Mouse (Mus musculus): ENCODE measurements around the gene Kmt2d. TPM values are rescaled to one million over a fixed set of nuclear protein-coding genes. Genes with fewer than 3 reads are reported as not detected.
A peak's percentile ranks its signal among the peaks of the same experiment; 100 is the strongest.

The Kmt2d gene
- total and polyA plus RNA-seq, 2 experiments from 2014 or later = 6.0 to 31.6 TPM

GRCm38 (mm10) chr15:98839161-98839560, 31.8 kb downstream of the Kmt2d start:
- H3K9ac ChIP-seq (replicated peaks; ENCODE audit: low read depth, low read length) = no peak overlapping the region
- DNase-seq (ENCODE audit: low spot score) = no peak
- no peak overlapping the region for H3K4me3 ChIP-seq (ENCODE audit: low read depth, low read length)
- H3K4me2 ChIP-seq (ENCODE audit: low read depth, low read length) = no peak overlapping the region
- H3K36me3 ChIP-seq (replicated peaks; ENCODE audit: control insufficient read depth, insufficient read depth, low read length) = peaks cover 100% of the 10 kb centered on the region
- ATAC-seq (ENCODE audit: insufficient read depth, low read depth) = no peak
- H3K27me3 ChIP-seq (ENCODE audit: control insufficient read depth, insufficient read depth, low read length) = no peaks in the 10 kb centered on the region
- H3K9me3 ChIP-seq (replicated peaks; ENCODE audit: control insufficient read depth, low read length) = no peaks in the 10 kb centered on the region
- WGBS = 94% methylated on average over 14 of the region's 14 CpGs
- no peaks in the 10 kb centered on the region for H3K4me1 ChIP-seq (ENCODE audit: control insufficient read depth, insufficient read depth)
- TF ChIP-seq EP300 (IDR thresholded peaks at IDR 0.05; ENCODE audit: low read depth) (no peak), CTCF (IDR thresholded peaks at IDR 0.05; ENCODE audit: low read depth) (no peak)
- no peak overlapping the region for H3K27ac ChIP-seq (ENCODE audit: low read depth)

- no peaks in the 10 kb centered on the region for H3K27me3 ChIP-seq (ENCODE audit: control insufficient read depth, insufficient read depth, low read length)
- H3K36me3 ChIP-seq (replicated peaks; ENCODE audit: control insufficient read depth, insufficient read depth, low read length) = peaks cover 96% of the 10 kb centered on the region
- no peak overlapping the region for H3K4me3 ChIP-seq (ENCODE audit: low read depth, low read length)
- ATAC-seq (ENCODE audit: insufficient read depth, low read depth) = no peak
- H3K4me1 ChIP-seq (ENCODE audit: control insufficient read depth, insufficient read depth) = no peaks in the 10 kb centered on the region
- H3K4me2 ChIP-seq (ENCODE audit: low read depth, low read length) = no peak overlapping the region
- TF ChIP-seq CTCF (IDR thresholded peaks at IDR 0.05; ENCODE audit: low read depth) (no peak), EP300 (IDR thresholded peaks at IDR 0.05; ENCODE audit: low read depth) (no peak)
- H3K9me3 ChIP-seq (replicated peaks; ENCODE audit: control insufficient read depth, low read length) = no peaks in the 10 kb centered on the region
- DNase-seq (ENCODE audit: low spot score) = no peak
- WGBS = 77% methylated on average over 4 of the region's 4 CpGs
- no peak overlapping the region for H3K27ac ChIP-seq (ENCODE audit: low read depth)
- H3K9ac ChIP-seq (replicated peaks; ENCODE audit: low read depth, low read length) = no peak overlapping the region
Measured at GRCm38 (mm10) chr15:98837743-98838103, 33.3 kb downstream of the Kmt2d start.

DNA sequence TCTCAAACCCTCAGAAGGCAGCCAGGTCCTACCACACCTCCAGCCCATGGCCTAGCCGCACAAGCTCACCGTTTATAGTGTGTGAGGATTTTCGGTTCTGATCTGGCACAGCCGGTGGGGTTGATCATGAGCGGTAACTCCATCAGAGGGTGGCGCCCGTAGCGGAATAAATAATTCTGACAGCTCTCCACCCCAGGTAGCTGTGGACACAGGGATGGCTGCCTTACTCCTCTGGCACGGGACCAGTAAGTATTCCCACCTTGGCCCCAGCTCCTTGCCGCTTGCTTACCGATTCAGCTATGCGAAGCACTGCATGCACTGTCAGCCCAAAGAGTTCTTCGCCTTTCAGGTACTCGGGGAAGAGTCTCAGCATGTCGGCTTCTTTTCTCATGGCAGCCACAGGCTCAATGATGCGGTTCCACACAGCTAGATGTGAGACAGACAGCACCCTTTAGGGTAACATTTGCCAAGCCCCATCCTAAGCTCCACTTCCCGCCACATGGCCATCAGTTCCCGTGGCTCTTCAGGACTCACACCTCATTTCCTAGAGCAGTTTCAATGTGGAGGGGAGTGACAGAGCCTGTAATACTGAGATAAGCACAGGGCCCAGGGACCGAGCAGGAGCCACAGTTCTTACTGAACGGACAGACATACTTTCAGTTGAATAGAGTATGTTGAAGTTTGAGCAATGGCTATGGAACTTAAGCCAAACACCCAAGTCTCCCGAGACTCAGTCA, 33.8 kb downstream of the Kmt2d start:
- peaks cover 90% of the 10 kb centered on the region for H3K36me3 ChIP-seq (replicated peaks; ENCODE audit: control insufficient read depth, insufficient read depth, low read length)
- DNase-seq (ENCODE audit: low spot score) (no peak), ATAC-seq (ENCODE audit: insufficient read depth, low read depth) (no peak)
- no peak overlapping the region for H3K27ac ChIP-seq (ENCODE audit: low read depth)
- no peak overlapping the region for H3K9ac ChIP-seq (replicated peaks; ENCODE audit: low read depth, low read length)
- H3K4me2 ChIP-seq (ENCODE audit: low read depth, low read length) = no peak overlapping the region
- WGBS = 91% methylated on average over 21 of the region's 21 CpGs
- H3K4me1 ChIP-seq (ENCODE audit: control insufficient read depth, insufficient read depth) = no peaks in the 10 kb centered on the region; the same call in 1 of the 2 replicates
- H3K27me3 ChIP-seq (ENCODE audit: control insufficient read depth, insufficient read depth, low read length) = no peaks in the 10 kb centered on the region
- TF ChIP-seq CTCF (IDR thresholded peaks at IDR 0.05; ENCODE audit: low read depth) = no peak
- no peak for TF ChIP-seq EP300 (IDR thresholded peaks at IDR 0.05; ENCODE audit: low read depth)
- no peaks in the 10 kb centered on the region for H3K9me3 ChIP-seq (replicated peaks; ENCODE audit: control insufficient read depth, low read length)
- no peak overlapping the region for H3K4me3 ChIP-seq (ENCODE audit: low read depth, low read length)

- Histone ChIP-seq H3K27ac (ENCODE audit: low read depth) (peak overlapping the region; percentile 11; the same call in 1 of the 2 replicates), H3K4me3 (ENCODE audit: low read depth, low read length) (no peak overlapping the region), H3K27me3 (ENCODE audit: control insufficient read depth, insufficient read depth, low read length) (no peaks in the 10 kb centered on the region), H3K4me1 (ENCODE audit: control insufficient read depth, insufficient read depth) (no peaks in the 10 kb centered on the region; the same call in 1 of the 2 replicates), H3K36me3 (replicated peaks; ENCODE audit: control insufficient read depth, insufficient read depth, low read length) (peaks cover 71% of the 10 kb centered on the region), H3K9ac (replicated peaks; ENCODE audit: low read depth, low read length) (no peak overlapping the region), H3K9me3 (replicated peaks; ENCODE audit: control insufficient read depth, low read length) (no peaks in the 10 kb centered on the region), H3K4me2 (ENCODE audit: low read depth, low read length) (no peak overlapping the region)
- 62% methylated on average over 14 of the region's 14 CpGs for WGBS
- TF ChIP-seq CTCF (IDR thresholded peaks at IDR 0.05; ENCODE audit: low read depth) (no peak), EP300 (IDR thresholded peaks at IDR 0.05; ENCODE audit: low read depth) (no peak)
- DNase-seq (ENCODE audit: low spot score) = no peak
- ATAC-seq (ENCODE audit: insufficient read depth, low read depth) = no peak
Measured at GRCm38 (mm10) chr15:98835291-98835690, 35.7 kb downstream of the Kmt2d start.

GRCm38 (mm10) chr15:98834059-98834458, 36.9 kb downstream of the Kmt2d start:
- no peak overlapping the region for H3K4me2 ChIP-seq (ENCODE audit: low read depth, low read length)
- H3K36me3 ChIP-seq (replicated peaks; ENCODE audit: control insufficient read depth, insufficient read depth, low read length) = peaks cover 59% of the 10 kb centered on the region
- no peak for ATAC-seq (ENCODE audit: insufficient read depth, low read depth)
- no peaks in the 10 kb centered on the region for H3K9me3 ChIP-seq (replicated peaks; ENCODE audit: control insufficient read depth, low read length)
- WGBS = 86% methylated on average over 13 of the region's 13 CpGs
- peaks cover 5% of the 10 kb centered on the region; the same call in 1 of the 2 replicates for H3K4me1 ChIP-seq (ENCODE audit: control insufficient read depth, insufficient read depth)
- no peaks in the 10 kb centered on the region for H3K27me3 ChIP-seq (ENCODE audit: control insufficient read depth, insufficient read depth, low read length)
- DNase-seq (ENCODE audit: low spot score) = no peak
- no peak overlapping the region for H3K4me3 ChIP-seq (ENCODE audit: low read depth, low read length)
- TF ChIP-seq EP300 (IDR thresholded peaks at IDR 0.05; ENCODE audit: low read depth) = no peak
- TF ChIP-seq CTCF (IDR thresholded peaks at IDR 0.05; ENCODE audit: low read depth) = no peak
- H3K27ac ChIP-seq (ENCODE audit: low read depth) = no peak overlapping the region
- no peak overlapping the region for H3K9ac ChIP-seq (replicated peaks; ENCODE audit: low read depth, low read length)

GRCm38 (mm10) chr15:98833281-98833680, 37.7 kb downstream of the Kmt2d start:
- WGBS = 88% methylated on average over 11 of the region's 11 CpGs
- no peak overlapping the region for H3K9ac ChIP-seq (replicated peaks; ENCODE audit: low read depth, low read length)
- H3K27me3 ChIP-seq (ENCODE audit: control insufficient read depth, insufficient read depth, low read length) = no peaks in the 10 kb centered on the region
- 0 out of 2 replicates have a peak overlapping the region, but pooled peaks have one; percentile 74 for H3K27ac ChIP-seq (ENCODE audit: low read depth)
- H3K4me3 ChIP-seq (ENCODE audit: low read depth, low read length) = no peak overlapping the region
- peaks cover 8% of the 10 kb centered on the region; the same call in 1 of the 2 replicates for H3K4me1 ChIP-seq (ENCODE audit: control insufficient read depth, insufficient read depth)
- no peak for TF ChIP-seq CTCF (IDR thresholded peaks at IDR 0.05; ENCODE audit: low read depth)
- ATAC-seq (ENCODE audit: insufficient read depth, low read depth) = no peak
- no peaks in the 10 kb centered on the region for H3K9me3 ChIP-seq (replicated peaks; ENCODE audit: control insufficient read depth, low read length)
- peaks cover 51% of the 10 kb centered on the region for H3K36me3 ChIP-seq (replicated peaks; ENCODE audit: control insufficient read depth, insufficient read depth, low read length)
- H3K4me2 ChIP-seq (ENCODE audit: low read depth, low read length) = no peak overlapping the region
- DNase-seq (ENCODE audit: low spot score) = no peak
